Mouse (Mus musculus): Measurements from ENCODE around the gene Ppp6r3. TPM values are rescaled to one million over a fixed set of nuclear protein-coding genes. Genes with fewer than 3 reads are reported as not detected.

Gene Ppp6r3
- polyA plus RNA-seq, 1 experiment = 97.4 TPM

- Histone ChIP-seq H3K4me1 (replicated peaks; ENCODE audit: control insufficient read depth, insufficient read depth, low read length) (peaks cover 21% of the 10 kb centered on the region), H3K4me3 (ENCODE audit: control insufficient read depth, insufficient read depth, low read length) (no peak overlapping the region), H3K27me3 (ENCODE audit: control insufficient read depth, insufficient read depth, low read length) (no peaks in the 10 kb centered on the region), H3K36me3 (ENCODE audit: control insufficient read depth, insufficient read depth, low read length) (no peaks in the 10 kb centered on the region), H3K27ac (ENCODE audit: control insufficient read depth, insufficient read depth, low read length) (no peak overlapping the region)
- TF ChIP-seq POLR2A (IDR thresholded peaks at IDR 0.05; ENCODE audit: control insufficient read depth, extremely low read depth, insufficient read depth, low read length, poor library complexity) (no peak), CTCF (IDR thresholded peaks at IDR 0.05; ENCODE audit: borderline replicate concordance, control insufficient read depth, extremely low read depth, insufficient read depth, low read length, poor library complexity) (no peak)
- DNase-seq = no peak
- WGBS = 90% methylated on average over 15 of the region's 15 CpGs
Measured at GRCm38 (mm10) chr19:3428057-3428830, 147.3 kb downstream of the Ppp6r3 start.

GRCm38 (mm10) chr19:3424214-3424613, 151.3 kb downstream of the Ppp6r3 start:
- Histone ChIP-seq H3K27ac (ENCODE audit: control insufficient read depth, insufficient read depth, low read length) (no peak overlapping the region), H3K27me3 (ENCODE audit: control insufficient read depth, insufficient read depth, low read length) (no peaks in the 10 kb centered on the region), H3K36me3 (ENCODE audit: control insufficient read depth, insufficient read depth, low read length) (no peaks in the 10 kb centered on the region), H3K4me1 (replicated peaks; ENCODE audit: control insufficient read depth, insufficient read depth, low read length) (peaks cover 3% of the 10 kb centered on the region; the same call in 1 of the 2 replicates), H3K4me3 (ENCODE audit: control insufficient read depth, insufficient read depth, low read length) (no peak overlapping the region)
- no peak for DNase-seq
- 82% methylated on average over 2 of the region's 2 CpGs for WGBS
- TF ChIP-seq CTCF (IDR thresholded peaks at IDR 0.05; ENCODE audit: borderline replicate concordance, control insufficient read depth, extremely low read depth, insufficient read depth, low read length, poor library complexity) = no peak
- TF ChIP-seq POLR2A (IDR thresholded peaks at IDR 0.05; ENCODE audit: control insufficient read depth, extremely low read depth, insufficient read depth, low read length, poor library complexity) = no peak

- DNase-seq = no peak
- H3K27me3 ChIP-seq (ENCODE audit: control insufficient read depth, insufficient read depth, low read length) = no peaks in the 10 kb centered on the region
- no peak for TF ChIP-seq POLR2A (IDR thresholded peaks at IDR 0.05; ENCODE audit: control insufficient read depth, extremely low read depth, insufficient read depth, low read length, poor library complexity)
- TF ChIP-seq CTCF (IDR thresholded peaks at IDR 0.05; ENCODE audit: borderline replicate concordance, control insufficient read depth, extremely low read depth, insufficient read depth, low read length, poor library complexity) = no peak
Measured at GRCm38 (mm10) chr19:3422981-3423380, 152.6 kb downstream of the Ppp6r3 start.

GRCm38 (mm10) chr19:3422488-3422887, 153.1 kb downstream of the Ppp6r3 start:
- TF ChIP-seq POLR2A (IDR thresholded peaks at IDR 0.05; ENCODE audit: control insufficient read depth, extremely low read depth, insufficient read depth, low read length, poor library complexity) (no peak), CTCF (IDR thresholded peaks at IDR 0.05; ENCODE audit: borderline replicate concordance, control insufficient read depth, extremely low read depth, insufficient read depth, low read length, poor library complexity) (no peak)
- Histone ChIP-seq H3K4me3 (ENCODE audit: control insufficient read depth, insufficient read depth, low read length) (no peak overlapping the region), H3K4me1 (replicated peaks; ENCODE audit: control insufficient read depth, insufficient read depth, low read length) (peaks cover 2% of the 10 kb centered on the region; the same call in 1 of the 2 replicates), H3K36me3 (ENCODE audit: control insufficient read depth, insufficient read depth, low read length) (no peaks in the 10 kb centered on the region), H3K27ac (ENCODE audit: control insufficient read depth, insufficient read depth, low read length) (no peak overlapping the region), H3K27me3 (ENCODE audit: control insufficient read depth, insufficient read depth, low read length) (no peaks in the 10 kb centered on the region)
- 95% methylated on average over 6 of the region's 6 CpGs for WGBS
- no peak for DNase-seq

More at GRCm38 (mm10) chr19:3422981-3423380, 152.6 kb downstream of the Ppp6r3 start:
- Histone ChIP-seq H3K27ac (ENCODE audit: control insufficient read depth, insufficient read depth, low read length) (no peak overlapping the region), H3K36me3 (ENCODE audit: control insufficient read depth, insufficient read depth, low read length) (no peaks in the 10 kb centered on the region), H3K4me3 (ENCODE audit: control insufficient read depth, insufficient read depth, low read length) (no peak overlapping the region), H3K4me1 (replicated peaks; ENCODE audit: control insufficient read depth, insufficient read depth, low read length) (peaks cover 2% of the 10 kb centered on the region; the same call in 1 of the 2 replicates)
- whole genome bisulfite sequencing = 17% methylated on average over 4 of the region's 4 CpGs

- Histone ChIP-seq H3K27ac (ENCODE audit: control insufficient read depth, insufficient read depth, low read length) (no peak overlapping the region), H3K27me3 (ENCODE audit: control insufficient read depth, insufficient read depth, low read length) (no peaks in the 10 kb centered on the region; the same call in 1 of the 2 replicates), H3K4me1 (replicated peaks; ENCODE audit: control insufficient read depth, insufficient read depth, low read length) (peaks cover 2% of the 10 kb centered on the region; the same call in 1 of the 2 replicates), H3K36me3 (ENCODE audit: control insufficient read depth, insufficient read depth, low read length) (no peaks in the 10 kb centered on the region), H3K4me3 (ENCODE audit: control insufficient read depth, insufficient read depth, low read length) (no peak overlapping the region)
- no peak for DNase-seq
- TF ChIP-seq POLR2A (IDR thresholded peaks at IDR 0.05; ENCODE audit: control insufficient read depth, extremely low read depth, insufficient read depth, low read length, poor library complexity) = no peak
- no peak for TF ChIP-seq CTCF (IDR thresholded peaks at IDR 0.05; ENCODE audit: borderline replicate concordance, control insufficient read depth, extremely low read depth, insufficient read depth, low read length, poor library complexity)
- 67% methylated on average over 5 of the region's 5 CpGs for WGBS
Measured at GRCm38 (mm10) chr19:3419251-3419650, 156.3 kb downstream of the Ppp6r3 start.

GRCm38 (mm10) chr19:3414268-3414733, 161.2 kb downstream of the Ppp6r3 start, which contains the start of gene Gal:
Gene Gal (minus strand): TSS chr19:3414544.
- Histone ChIP-seq H3K27me3 (ENCODE audit: control insufficient read depth, insufficient read depth, low read length) (no peaks in the 10 kb centered on the region; the same call in 1 of the 2 replicates), H3K27ac (ENCODE audit: control insufficient read depth, insufficient read depth, low read length) (no peak within 1 kb of the TSS), H3K36me3 (ENCODE audit: control insufficient read depth, insufficient read depth, low read length) (no peaks in the 10 kb centered on the region), H3K4me3 (ENCODE audit: control insufficient read depth, insufficient read depth, low read length) (no peak within 1 kb of the TSS), H3K4me1 (replicated peaks; ENCODE audit: control insufficient read depth, insufficient read depth, low read length) (no peaks in the 10 kb centered on the region; the same call in 1 of the 2 replicates)
- no peak for DNase-seq
- WGBS = 7% methylated on average over 37 of the region's 37 CpGs
- TF ChIP-seq POLR2A (IDR thresholded peaks at IDR 0.05; ENCODE audit: control insufficient read depth, extremely low read depth, insufficient read depth, low read length, poor library complexity) = no peak
- TF ChIP-seq CTCF (IDR thresholded peaks at IDR 0.05; ENCODE audit: borderline replicate concordance, control insufficient read depth, extremely low read depth, insufficient read depth, low read length, poor library complexity) = no peak

Data from thymus, adult 2 months (tissue).